11 mouse cellular contexts compared by ENCODE assay signal in genomic region chr15:81784762-81785161, GRCm38 (mm10). TPM values are rescaled to one million over a fixed set of nuclear protein-coding genes. Genes with fewer than 3 reads are reported as not detected.
A peak's percentile ranks its signal among the peaks of the same experiment; 100 is the strongest.
DNase-seq lines count a peak whose midpoint lies in the region; ATAC-seq and TF ChIP-seq lines count a peak whose summit lies in the region.
"Had no signal": no experiment of that assay in that cellular context is flagged by ENCODE, and none has a peak within 500 bp of the region (broad histone marks: within the 10 kb centered on the region; RNA-seq: fewer than 3 reads in every experiment).

No protein-coding gene starts in this region.

- peak; percentile 57 for DNase-seq in cerebellum, adult 8-10 months
- no peak for DNase-seq in cerebellum, adult 9-11 months
- DNase-seq in liver, postnatal 0 days = no peak
- DNase-seq in cerebellum, postnatal 36 days = peak; percentile 53 to 56
- DNase-seq in T-cell, adult 2 months (ENCODE audit: low spot score) = no peak
- DNase-seq in adrenal gland, adult (ENCODE audit: inconsistent age in 2 of 2, low spot score in 1 of 2) = no peak
- DNase-seq: gastrocnemius, postnatal 25 days; thymus, postnatal 25 days had no signal

- ATAC-seq in liver, postnatal 0 days = no peak
- ATAC-seq in liver, embryonic 12.5 days = no peak
- ATAC-seq in limb, embryonic 13.5 days (ENCODE audit: low FRiP score, low read depth) = no peak

- no peak overlapping the region for H3K4me3 ChIP-seq in liver, postnatal 0 days (ENCODE audit: low read depth, low read length)
- no peak overlapping the region for H3K4me3 ChIP-seq in liver, embryonic 12.5 days
- H3K4me3 ChIP-seq in limb, embryonic 13.5 days = no peak overlapping the region
- H3K4me3 ChIP-seq: midbrain, embryonic 10.5 days had no signal

- H3K4me2 ChIP-seq in liver, postnatal 0 days (ENCODE audit: low read depth, low read length) = no peak overlapping the region
- H3K4me2 ChIP-seq in liver, embryonic 12.5 days = no peak overlapping the region
- no peak overlapping the region for H3K4me2 ChIP-seq in limb, embryonic 13.5 days (replicated peaks)

- no peaks in the 10 kb centered on the region for H3K4me1 ChIP-seq in liver, postnatal 0 days (ENCODE audit: insufficient read depth)
- H3K4me1 ChIP-seq in liver, embryonic 12.5 days = no peaks in the 10 kb centered on the region
- H3K4me1 ChIP-seq in limb, embryonic 13.5 days = 0 out of 2 replicates have a peak, but pooled peaks cover 2% of the 10 kb centered on the region
- H3K4me1 ChIP-seq: midbrain, embryonic 10.5 days had no signal

- no peak for TF ChIP-seq EP300 in liver, postnatal 0 days (IDR thresholded peaks at IDR 0.05; ENCODE audit: low read depth)

- 70% methylated on average over 5 of the region's 5 CpGs for WGBS in liver, postnatal 0 days (ENCODE audit: insufficient replicate concordance)
- WGBS in liver, embryonic 12.5 days (ENCODE audit: insufficient replicate concordance) = 72% methylated on average over 5 of the region's 5 CpGs
- WGBS in limb, embryonic 13.5 days = 58% methylated on average over 5 of the region's 5 CpGs

- peaks cover 51% of the 10 kb centered on the region for H3K36me3 ChIP-seq in liver, postnatal 0 days (replicated peaks; ENCODE audit: insufficient read depth, low read length)
- H3K36me3 ChIP-seq in liver, embryonic 12.5 days = peaks cover 80% of the 10 kb centered on the region
- peaks cover 94% of the 10 kb centered on the region for H3K36me3 ChIP-seq in limb, embryonic 13.5 days

- H3K27ac ChIP-seq in liver, postnatal 0 days (ENCODE audit: low read depth) = no peak overlapping the region
- H3K27ac ChIP-seq in liver, embryonic 12.5 days = no peak overlapping the region
- H3K27ac ChIP-seq in limb, embryonic 13.5 days = no peak overlapping the region
- H3K27ac ChIP-seq: midbrain, embryonic 10.5 days had no signal

- no peaks in the 10 kb centered on the region for H3K9me3 ChIP-seq in liver, postnatal 0 days (ENCODE audit: low read length)
- H3K9me3 ChIP-seq in liver, embryonic 12.5 days (replicated peaks) = no peaks in the 10 kb centered on the region
- no peaks in the 10 kb centered on the region for H3K9me3 ChIP-seq in limb, embryonic 13.5 days
- H3K9me3 ChIP-seq: midbrain, embryonic 10.5 days had no signal

- TF ChIP-seq CTCF in liver, postnatal 0 days (IDR thresholded peaks at IDR 0.05; ENCODE audit: low read depth) = peak; percentile 56

- H3K27me3 ChIP-seq in liver, postnatal 0 days (ENCODE audit: insufficient read depth, low read length) = no peaks in the 10 kb centered on the region
- no peaks in the 10 kb centered on the region for H3K27me3 ChIP-seq in liver, embryonic 12.5 days (replicated peaks)
- H3K27me3 ChIP-seq in limb, embryonic 13.5 days = no peaks in the 10 kb centered on the region

- no peak overlapping the region for H3K9ac ChIP-seq in liver, postnatal 0 days (replicated peaks)
- no peak overlapping the region for H3K9ac ChIP-seq in liver, embryonic 12.5 days
- H3K9ac ChIP-seq in limb, embryonic 13.5 days = 0 out of 2 replicates have a peak overlapping the region, but pooled peaks have one; percentile 19

RNA-seq across cellular contexts. Expression of gene Tef, which starts 17.5 kb away (rescaled TPM):
- 14.0 and 16.3 TPM in 2 replicates for polyA plus RNA-seq in liver, postnatal 0 days (2015; fragmentation: Nextera tagmentation; extraction: Ambion mirVana)
- polyA plus RNA-seq in liver, embryonic 12.5 days (2016; fragmentation: Nextera tagmentation; extraction: Ambion mirVana) = 8.4 and 9.5 TPM in 2 replicates
- polyA plus RNA-seq in limb, embryonic 13.5 days (2015; fragmentation: Nextera tagmentation; extraction: Ambion mirVana) = 25.4 and 26.0 TPM in 2 replicates

RNA-seq across cellular contexts. Expression of gene Rangap1, which starts 39.4 kb away (rescaled TPM):
- 31.3 and 38.0 TPM in 2 replicates for polyA plus RNA-seq in liver, postnatal 0 days (2015; fragmentation: Nextera tagmentation; extraction: Ambion mirVana)
- polyA plus RNA-seq in liver, embryonic 12.5 days (2016; fragmentation: Nextera tagmentation; extraction: Ambion mirVana) = 113 and 121 TPM in 2 replicates
- polyA plus RNA-seq in limb, embryonic 13.5 days (2015; fragmentation: Nextera tagmentation; extraction: Ambion mirVana) = 98.8 and 107 TPM in 2 replicates

RNA-seq across cellular contexts. Expression of gene Zc3h7b, which starts 39.9 kb away (rescaled TPM):
- polyA plus RNA-seq in liver, postnatal 0 days (2015; fragmentation: Nextera tagmentation; extraction: Ambion mirVana) = 3.3 and 4.2 TPM in 2 replicates
- 9.8 and 10.0 TPM in 2 replicates for polyA plus RNA-seq in liver, embryonic 12.5 days (2016; fragmentation: Nextera tagmentation; extraction: Ambion mirVana)
- polyA plus RNA-seq in limb, embryonic 13.5 days (2015; fragmentation: Nextera tagmentation; extraction: Ambion mirVana) = 39.5 and 40.4 TPM in 2 replicates

Comparison
In these comparisons a context has a peak if more than half of its experiments do, and no peak if none do; other contexts are left out.
1. DNase-seq: peak in cerebellum, adult 8-10 months (single experiment) and cerebellum, postnatal 36 days (2 of 2); none in cerebellum, adult 9-11 months (single experiment), liver, postnatal 0 days (single experiment), T-cell, adult 2 months (single experiment) and adrenal gland, adult (0 of 2).